13 mouse cellular contexts compared by ENCODE assay signal in genomic region chr9:35127147-35127546, GRCm38 (mm10). TPM values are rescaled to one million over a fixed set of nuclear protein-coding genes. Genes with fewer than 3 reads are reported as not detected.
A peak's percentile ranks its signal among the peaks of the same experiment; 100 is the strongest.
DNase-seq lines count a peak whose midpoint lies in the region; ATAC-seq and TF ChIP-seq lines count a peak whose summit lies in the region.
"Had no signal": no experiment of that assay in that cellular context is flagged by ENCODE, and none has a peak within 500 bp of the region (broad histone marks: within the 10 kb centered on the region; RNA-seq: fewer than 3 reads in every experiment).

No protein-coding gene starts in this region.

- H3K27me3 ChIP-seq in heart, embryonic 12.5 days (replicated peaks) = no peaks in the 10 kb centered on the region
- H3K27me3 ChIP-seq in lung, embryonic 14.5 days (ENCODE audit: insufficient read depth, low read length) = no peaks in the 10 kb centered on the region
- H3K27me3 ChIP-seq: CH12.LX; embryonic facial prominence, embryonic 12.5 days; hindbrain, embryonic 15.5 days had no signal

- H3K4me1 ChIP-seq in heart, embryonic 12.5 days (replicated peaks) = peaks cover 48% of the 10 kb centered on the region
- H3K4me1 ChIP-seq in lung, embryonic 14.5 days (ENCODE audit: insufficient read depth) = no peaks in the 10 kb centered on the region
- H3K4me1 ChIP-seq: embryonic facial prominence, embryonic 12.5 days; hindbrain, embryonic 15.5 days had no signal

- no peaks in the 10 kb centered on the region for H3K9me3 ChIP-seq in heart, embryonic 12.5 days (replicated peaks)
- no peaks in the 10 kb centered on the region for H3K9me3 ChIP-seq in lung, embryonic 14.5 days (ENCODE audit: low read depth, low read length)
- H3K9me3 ChIP-seq: embryonic facial prominence, embryonic 12.5 days; hindbrain, embryonic 15.5 days had no signal

- no peak overlapping the region for H3K9ac ChIP-seq in heart, embryonic 12.5 days
- H3K9ac ChIP-seq in lung, embryonic 14.5 days = no peak overlapping the region
- H3K9ac ChIP-seq: embryonic facial prominence, embryonic 12.5 days; hindbrain, embryonic 15.5 days had no signal

- H3K4me3 ChIP-seq in heart, embryonic 12.5 days = no peak overlapping the region
- no peak overlapping the region for H3K4me3 ChIP-seq in lung, embryonic 14.5 days (ENCODE audit: low read depth, low read length)
- H3K4me3 ChIP-seq: embryonic facial prominence, embryonic 12.5 days; hindbrain, embryonic 15.5 days had no signal

- peak overlapping the region; percentile 12; the same call in 1 of the 2 replicates for H3K27ac ChIP-seq in heart, embryonic 12.5 days (ENCODE audit: poor library complexity, severe bottlenecking)
- peak overlapping the region; percentile 36; the same call in 1 of the 2 replicates for H3K27ac ChIP-seq in lung, embryonic 14.5 days (ENCODE audit: low read depth)
- H3K27ac ChIP-seq: embryonic facial prominence, embryonic 12.5 days; hindbrain, embryonic 15.5 days had no signal

- H3K36me3 ChIP-seq in heart, embryonic 12.5 days = peaks cover 20% of the 10 kb centered on the region
- peaks cover 42% of the 10 kb centered on the region for H3K36me3 ChIP-seq in lung, embryonic 14.5 days (ENCODE audit: insufficient read depth)

- no peak overlapping the region for H3K4me2 ChIP-seq in heart, embryonic 12.5 days
- H3K4me2 ChIP-seq in lung, embryonic 14.5 days = no peak overlapping the region
- H3K4me2 ChIP-seq: embryonic facial prominence, embryonic 12.5 days; hindbrain, embryonic 15.5 days had no signal

- WGBS in heart, embryonic 12.5 days = 57% methylated on average over 6 of the region's 6 CpGs
- WGBS in lung, embryonic 14.5 days = 70% methylated on average over 6 of the region's 6 CpGs

- DNase-seq in heart, adult 11 months = peak; percentile 98
- DNase-seq in heart, postnatal 25 days (ENCODE audit: low spot score) = no peak
- DNase-seq in kidney, adult 9 months = peak; percentile 66
- DNase-seq in lung, embryonic 14.5 days = no peak
- no peak for DNase-seq in left cerebral cortex, adult 18-20 months (ENCODE audit: low spot score in 2 of 2)
- DNase-seq in layer of hippocampus, adult 9-10 months (ENCODE audit: low spot score) = no peak
- DNase-seq in right cerebral cortex, adult 18-20 months = no peak
- DNase-seq: cerebellum, adult 2 months; right cerebral cortex, postnatal 25 days had no signal

- intact Hi-C loops in heart, postnatal 25 days (cut with DNase I) = no loop called here

- ATAC-seq in heart, embryonic 12.5 days (ENCODE audit: insufficient number of reproducible peaks, low FRiP score) = peak; percentile 6; the same call in 1 of the 2 replicates
- no peak for ATAC-seq in lung, embryonic 14.5 days (ENCODE audit: insufficient read depth)

- no peak for TF ChIP-seq CTCF in lung, embryonic 14.5 days (IDR thresholded peaks at IDR 0.05; ENCODE audit: low read depth)

RNA-seq across cellular contexts. Expression of gene St3gal4, which starts 8.1 kb away (rescaled TPM):
- 10 to 100 TPM; 33.2 to 34.1 TPM for total RNA-seq in heart, postnatal 25 days (2021)
- 20.8 and 20.9 TPM in 2 replicates for polyA plus RNA-seq in heart, embryonic 12.5 days (2016; fragmentation: Nextera tagmentation; extraction: Ambion mirVana)
- polyA plus RNA-seq in lung, embryonic 14.5 days (2014; fragmentation: Nextera tagmentation; extraction: Ambion mirVana) = 30.5 and 33.4 TPM in 2 replicates
- total RNA-seq in left cerebral cortex, adult 18-20 months (2021) = 10 to 100 TPM; 26.7 to 29.7 TPM

RNA-seq across cellular contexts. Expression of gene Dcps, which starts 48.7 kb away (rescaled TPM):
- 10 to 100 TPM; 15.6 to 15.8 TPM for total RNA-seq in heart, postnatal 25 days (2021)
- polyA plus RNA-seq in heart, embryonic 12.5 days (2016; fragmentation: Nextera tagmentation; extraction: Ambion mirVana) = 61.5 and 64.4 TPM in 2 replicates
- 84.8 and 87.0 TPM in 2 replicates for polyA plus RNA-seq in lung, embryonic 14.5 days (2014; fragmentation: Nextera tagmentation; extraction: Ambion mirVana)
- 10 to 100 TPM; 14.7 to 18.6 TPM for total RNA-seq in left cerebral cortex, adult 18-20 months (2021)

Comparison
In these comparisons a context has a peak if more than half of its experiments do, and no peak if none do; other contexts are left out.
1. DNase-seq: peak in heart, adult 11 months (single experiment) and kidney, adult 9 months (single experiment); none in heart, postnatal 25 days (single experiment), lung, embryonic 14.5 days (single experiment), left cerebral cortex, adult 18-20 months (0 of 2), layer of hippocampus, adult 9-10 months (single experiment) and right cerebral cortex, adult 18-20 months (single experiment).